ENCODE assay signal across 10 mouse cellular contexts in the genomic region with DNA sequence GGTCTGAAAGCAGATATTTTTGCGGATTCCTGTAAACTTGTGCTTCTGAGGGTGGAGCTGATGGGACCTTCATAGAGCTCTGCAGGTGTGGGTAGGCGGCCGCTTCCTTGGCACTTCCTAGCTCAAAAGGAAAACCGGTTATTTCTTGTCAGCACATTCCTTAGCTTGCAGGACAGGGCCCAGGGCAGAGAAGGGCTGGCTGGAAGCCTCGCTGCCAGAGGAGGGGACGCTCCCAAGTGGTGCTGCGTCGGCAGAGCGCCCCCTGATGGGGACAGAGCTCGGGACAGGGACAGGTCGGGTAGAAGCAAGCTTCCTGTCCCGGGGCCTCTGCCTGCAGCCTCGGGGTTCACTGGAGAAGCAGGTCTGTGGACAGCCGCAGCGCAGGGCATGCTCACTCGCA. TPM values are rescaled to one million over a fixed set of nuclear protein-coding genes. Genes with fewer than 3 reads are reported as not detected.
DNase-seq lines count a peak whose midpoint lies in the region; ATAC-seq lines count a peak whose summit lies in the region.
"Had no signal": no experiment of that assay in that cellular context is flagged by ENCODE, and none has a peak within 500 bp of the region (broad histone marks: within the 10 kb centered on the region; RNA-seq: fewer than 3 reads in every experiment).

No protein-coding gene starts in this region.

- H3K4me1 ChIP-seq in heart, embryonic 13.5 days: peaks cover 22% of the 10 kb centered on the region

- H3K36me3 ChIP-seq in heart, embryonic 13.5 days: peaks cover 19% of the 10 kb centered on the region

- peak; percentile 14 for DNase-seq in cerebellum, adult 11-12 months
- DNase-seq in cerebellum, adult 8-10 months: no peak
- peak; percentile 11 for DNase-seq in right cerebral cortex, adult 18-20 months
- DNase-seq in right cerebral cortex, adult 2 months (ENCODE audit: low spot score in 2 of 2): no peak
- peak; percentile 71 to 82 for DNase-seq in kidney, postnatal 4 days
- DNase-seq in ovary, adult 18-20 months (ENCODE audit: low spot score): peak; percentile 6
- peak; percentile 62 for DNase-seq in yolk sac, embryonic 10.5 days (ENCODE audit: low spot score)

- H3K4me3 ChIP-seq in heart, embryonic 13.5 days: peak overlapping the region; percentile 20; the same call in 1 of the 2 replicates
- H3K4me3 ChIP-seq: erythroblast, embryonic 14.5 days; myocyte had no signal

- 23% methylated on average over 16 of the region's 16 CpGs for WGBS in heart, embryonic 13.5 days

- no peak overlapping the region for H3K27ac ChIP-seq in heart, embryonic 13.5 days (replicated peaks)

- H3K9me3 ChIP-seq in heart, embryonic 13.5 days: no peaks in the 10 kb centered on the region

- peak overlapping the region; percentile 49 for H3K4me2 ChIP-seq in heart, embryonic 13.5 days

- H3K27me3 ChIP-seq in heart, embryonic 13.5 days (replicated peaks): no peaks in the 10 kb centered on the region

- H3K9ac ChIP-seq in heart, embryonic 13.5 days: peak overlapping the region; percentile 48; the same call in 1 of the 2 replicates

- ATAC-seq in heart, embryonic 13.5 days (ENCODE audit: extremely low read depth, insufficient number of reproducible peaks, low FRiP score, low TSS enrichment): no peak

RNA-seq across cellular contexts. Expression of a gene that starts 6.2 kb away (rescaled TPM):
- 0.25 TPM in 1 of 2 replicates, not detected in the other for polyA plus RNA-seq in heart, embryonic 13.5 days (2015; fragmentation: Nextera tagmentation; extraction: Ambion mirVana)
- polyA plus RNA-seq: erythroblast, embryonic 14.5 days had no signal

RNA-seq across cellular contexts. Expression of a gene that starts 28.1 kb away (rescaled TPM):
- 33.7 and 40.3 TPM in 2 replicates for polyA plus RNA-seq in heart, embryonic 13.5 days (2015; fragmentation: Nextera tagmentation; extraction: Ambion mirVana)

RNA-seq across cellular contexts. Expression of a gene that starts 32.3 kb away (rescaled TPM):
- 4.6 and 4.8 TPM in 2 replicates for polyA plus RNA-seq in heart, embryonic 13.5 days (2015; fragmentation: Nextera tagmentation; extraction: Ambion mirVana)
- polyA plus RNA-seq: erythroblast, embryonic 14.5 days had no signal

RNA-seq across cellular contexts. Expression of a gene that starts 47.8 kb away (rescaled TPM):
- 2.1 and 3.0 TPM in 2 replicates for polyA plus RNA-seq in heart, embryonic 13.5 days (2015; fragmentation: Nextera tagmentation; extraction: Ambion mirVana)
- polyA plus RNA-seq: erythroblast, embryonic 14.5 days had no signal

Comparison
In these comparisons a context has a peak if more than half of its experiments do, and no peak if none do; other contexts are left out.
1. DNase-seq: peak in cerebellum, adult 11-12 months (single experiment), right cerebral cortex, adult 18-20 months (single experiment), kidney, postnatal 4 days (2 of 2), ovary, adult 18-20 months (single experiment) and yolk sac, embryonic 10.5 days (single experiment); none in cerebellum, adult 8-10 months (single experiment) and right cerebral cortex, adult 2 months (0 of 2).